Mouse (Mus musculus): ENCODE measurements around the gene Tstd2. TPM values are rescaled to one million over a fixed set of nuclear protein-coding genes. Genes with fewer than 3 reads are reported as not detected.

The Tstd2 gene
- polyA plus RNA-seq, 1 experiment from 2014 or later, result 36.1 TPM

- no peaks in the 10 kb centered on the region for H3K36me3 ChIP-seq (ENCODE audit: control insufficient read depth, insufficient read depth, low read length)
- no peaks in the 10 kb centered on the region for H3K27me3 ChIP-seq (ENCODE audit: control insufficient read depth, insufficient read depth, low read length)
- no peak overlapping the region for H3K4me2 ChIP-seq
- no peak for ATAC-seq (ENCODE audit: low FRiP score)
- 81% methylated on average over 3 of the region's 3 CpGs for WGBS
- H3K4me3 ChIP-seq (ENCODE audit: low read depth, low read length), result no peak overlapping the region
- no peak overlapping the region for H3K9ac ChIP-seq (ENCODE audit: low read length)
- DNase-seq (ENCODE audit: low spot score, missing footprints), result no peak
- no peak overlapping the region for H3K27ac ChIP-seq (ENCODE audit: low read depth, low read length)
- no peaks in the 10 kb centered on the region for H3K9me3 ChIP-seq (ENCODE audit: control insufficient read depth, low read length)
- H3K4me1 ChIP-seq (ENCODE audit: control insufficient read depth, insufficient read depth, low read length), result no peaks in the 10 kb centered on the region
Observed at GRCm38 (mm10) chr4:46064961-46065360, 73.5 kb downstream of the Tstd2 start.

Other genes starting within 250 kb of the Tstd2 start
- gene Ccdc180, start 248.4 kb downstream of the Tstd2 start, polyA plus RNA-seq (2014; fragmentation: Nextera tagmentation; extraction: Ambion mirVana), result 0.08 TPM in 1 of 2 replicates, not detected in the other
- 10.9 and 11.8 TPM in 2 replicates for gene Tdrd7, start 173.4 kb downstream of the Tstd2 start, polyA plus RNA-seq (2014; fragmentation: Nextera tagmentation; extraction: Ambion mirVana)
- 2.7 and 3.4 TPM in 2 replicates for gene Tmod1, start 99.8 kb downstream of the Tstd2 start, polyA plus RNA-seq (2014; fragmentation: Nextera tagmentation; extraction: Ambion mirVana)
- 143 and 161 TPM in 2 replicates for gene Ncbp1, start 81 bp downstream of the Tstd2 start, polyA plus RNA-seq (2014; fragmentation: Nextera tagmentation; extraction: Ambion mirVana)
- gene Xpa, start 57.6 kb upstream of the Tstd2 start, polyA plus RNA-seq (2014; fragmentation: Nextera tagmentation; extraction: Ambion mirVana), result 26.1 and 26.9 TPM in 2 replicates
- gene Foxe1, start 204.9 kb upstream of the Tstd2 start, polyA plus RNA-seq (2014; fragmentation: Nextera tagmentation; extraction: Ambion mirVana), result not detected in 2 replicates